Mouse (Mus musculus): Measurements from ENCODE around the gene Shisa3.

- TF ChIP-seq EP300 (IDR thresholded peaks at IDR 0.05; ENCODE audit: low read depth) (no peak), CTCF (IDR thresholded peaks at IDR 0.05; ENCODE audit: low read depth) (no peak)
These were observed 25.6 kb downstream of the Shisa3 start for GRCm38 (mm10) chr5:67633138-67633782.
